Mouse (Mus musculus): ENCODE measurements around the gene Prmt8. TPM values are rescaled to one million over a fixed set of nuclear protein-coding genes. Genes with fewer than 3 reads are reported as not detected.

The Prmt8 gene
- polyA plus RNA-seq (2015; fragmentation: Nextera tagmentation; extraction: Ambion mirVana) = 0.06 and 0.08 TPM in 2 replicates

DNA sequence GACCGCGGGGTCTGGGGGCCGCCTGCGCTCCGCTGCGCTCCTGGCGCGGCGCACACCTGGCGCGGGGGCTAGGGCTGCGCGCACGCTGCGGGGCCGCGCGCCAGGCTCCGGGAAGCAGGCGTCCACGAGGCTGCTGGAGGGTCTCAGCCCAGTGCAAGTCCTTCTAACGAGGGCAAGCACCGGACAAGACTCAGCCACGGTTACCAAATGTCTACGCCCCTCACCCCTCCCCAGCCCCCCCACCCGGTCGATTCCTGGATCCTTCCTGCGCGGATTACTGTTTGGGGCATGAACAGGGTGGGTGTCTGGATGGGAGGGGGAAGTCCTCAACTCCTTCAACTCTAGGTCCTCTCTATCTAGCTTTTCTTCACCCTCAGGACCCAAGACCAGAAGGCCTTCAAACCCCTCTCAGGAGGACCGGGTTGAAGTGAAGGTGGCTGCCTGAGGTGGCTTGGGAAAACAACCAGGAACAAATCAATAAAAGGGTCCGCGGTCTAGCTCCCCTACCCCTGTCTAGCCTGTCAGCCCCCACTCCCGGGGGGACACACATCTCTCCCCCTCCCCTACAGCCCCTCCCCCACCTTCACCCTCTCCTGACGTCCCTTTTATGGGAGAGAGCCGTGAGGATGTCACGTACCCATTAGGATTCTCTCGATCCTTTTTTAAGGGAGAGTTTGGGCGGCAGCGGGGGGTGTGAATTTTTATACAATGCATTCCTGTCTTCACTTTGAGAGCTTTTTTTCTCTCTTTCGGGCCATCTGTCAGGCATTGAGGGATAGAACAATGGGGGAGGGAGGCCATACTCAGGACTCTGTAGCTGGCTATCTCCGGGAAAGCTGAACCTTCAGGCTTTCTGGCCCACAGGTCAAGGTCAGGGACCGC lies at the start of gene Prmt8:
Gene Prmt8 (minus strand): TSS at position 198 of the 882 bp plus-strand sequence.
- peaks cover 63% of the 10 kb centered on the region for H3K27me3 ChIP-seq (replicated peaks)
- 0 out of 2 replicates have a peak, but pooled peaks have one; percentile 6 for ATAC-seq
- no peak within 1 kb of the TSS for H3K27ac ChIP-seq
- H3K9ac ChIP-seq = no peak within 1 kb of the TSS
- no peaks in the 10 kb centered on the region for H3K9me3 ChIP-seq
- peaks cover 23% of the 10 kb centered on the region for H3K4me1 ChIP-seq (replicated peaks)
- H3K36me3 ChIP-seq = no peaks in the 10 kb centered on the region
- under 1% methylated on average over 42 of the region's 42 CpGs for WGBS
- H3K4me3 ChIP-seq (replicated peaks) = peak within 1 kb of the TSS; percentile 37
- H3K4me2 ChIP-seq (replicated peaks) = peak within 1 kb of the TSS; percentile 74

DNA sequence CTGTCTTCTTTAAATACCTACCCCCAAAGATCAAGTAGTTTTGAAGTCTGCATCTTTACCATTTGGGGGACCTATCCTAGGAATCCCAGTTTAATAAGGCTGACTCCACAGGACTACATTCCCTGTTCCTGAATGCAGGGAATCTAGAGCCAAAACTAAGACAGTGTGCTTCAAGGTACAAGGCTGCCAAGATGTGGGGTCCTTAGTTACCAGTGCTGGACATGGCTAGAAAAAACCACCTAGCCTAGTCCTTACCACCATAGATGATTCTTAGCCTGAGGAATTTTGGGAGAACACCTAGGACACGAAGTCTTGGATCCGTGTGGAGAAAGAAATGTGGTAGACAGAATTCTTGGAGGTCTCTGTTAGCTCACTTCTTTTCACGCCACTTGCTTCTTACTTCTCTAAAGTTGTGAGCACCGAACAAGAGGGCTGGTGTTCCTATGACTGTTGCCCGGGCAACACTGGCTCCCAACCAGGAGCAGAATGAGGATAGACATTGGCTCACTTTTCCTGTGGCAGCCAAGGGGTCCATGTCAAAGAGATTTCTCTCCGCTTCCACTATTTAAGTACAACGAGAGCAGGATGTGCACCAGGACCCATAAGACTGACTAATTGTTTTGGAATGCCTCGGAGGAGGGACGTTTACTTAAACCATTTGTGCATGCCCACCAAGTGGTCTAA lies 33.9 kb upstream of the Prmt8 start:
- Histone ChIP-seq H3K27me3 (replicated peaks) (no peaks in the 10 kb centered on the region), H3K4me3 (replicated peaks) (no peak overlapping the region), H3K4me1 (replicated peaks) (no peaks in the 10 kb centered on the region), H3K27ac (no peak overlapping the region), H3K9ac (no peak overlapping the region), H3K9me3 (no peaks in the 10 kb centered on the region), H3K36me3 (no peaks in the 10 kb centered on the region), H3K4me2 (replicated peaks) (no peak overlapping the region)
- 68% methylated on average over 9 of the region's 9 CpGs for WGBS
- no peak for ATAC-seq

DNA sequence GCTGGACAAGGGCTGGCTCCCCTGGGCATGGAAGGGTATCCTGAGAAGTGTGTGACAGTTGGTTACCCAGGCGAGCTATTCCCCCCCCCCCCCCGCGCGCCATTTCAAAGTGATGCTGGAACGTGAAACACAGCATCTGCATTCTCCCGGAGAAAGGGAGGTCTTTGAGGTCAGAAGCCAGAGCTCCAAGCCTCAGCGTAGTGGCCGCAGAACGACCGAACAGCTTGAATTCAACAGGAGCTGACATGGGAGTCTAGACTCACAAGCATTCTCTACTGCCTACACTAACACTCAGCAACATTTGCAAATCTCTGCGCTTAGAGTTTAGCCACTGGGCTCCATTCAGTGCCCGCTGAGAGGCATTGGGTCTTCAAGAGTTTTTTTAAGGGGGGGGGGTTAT lies 32.9 kb upstream of the Prmt8 start:
- Histone ChIP-seq H3K4me3 (replicated peaks) (no peak overlapping the region), H3K36me3 (no peaks in the 10 kb centered on the region), H3K9me3 (no peaks in the 10 kb centered on the region), H3K9ac (no peak overlapping the region), H3K4me2 (replicated peaks) (no peak overlapping the region), H3K4me1 (replicated peaks) (no peaks in the 10 kb centered on the region), H3K27me3 (replicated peaks) (no peaks in the 10 kb centered on the region), H3K27ac (no peak overlapping the region)
- ATAC-seq = no peak
- WGBS = 76% methylated on average over 12 of the region's 12 CpGs

DNA sequence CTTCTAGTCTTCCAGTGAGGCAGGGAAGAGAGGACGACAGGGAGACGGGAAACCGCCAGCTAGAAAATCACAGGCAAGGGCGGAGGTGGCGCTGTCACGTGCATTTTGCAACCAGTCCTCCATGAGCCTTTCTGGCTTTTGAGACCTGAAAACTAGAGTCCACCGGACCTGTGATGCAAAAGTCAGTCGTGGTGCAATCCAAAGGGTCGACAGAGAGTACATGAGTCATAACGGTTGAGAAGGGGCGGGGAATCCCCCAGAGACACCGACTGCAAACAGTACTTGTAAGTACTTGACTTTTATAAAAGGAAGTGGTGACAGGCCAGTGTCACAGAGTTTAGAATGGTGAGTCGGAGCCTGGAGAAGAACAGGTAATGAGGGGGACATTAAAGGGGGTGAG lies 20.8 kb upstream of the Prmt8 start:
- no peak overlapping the region for H3K9ac ChIP-seq
- no peak overlapping the region for H3K4me2 ChIP-seq (replicated peaks)
- no peaks in the 10 kb centered on the region for H3K27me3 ChIP-seq (replicated peaks)
- no peak overlapping the region for H3K4me3 ChIP-seq (replicated peaks)
- H3K4me1 ChIP-seq (replicated peaks) = no peaks in the 10 kb centered on the region
- H3K27ac ChIP-seq = no peak overlapping the region
- no peak for ATAC-seq
- no peaks in the 10 kb centered on the region for H3K9me3 ChIP-seq
- WGBS = 59% methylated on average over 13 of the region's 13 CpGs
- no peaks in the 10 kb centered on the region for H3K36me3 ChIP-seq

DNA sequence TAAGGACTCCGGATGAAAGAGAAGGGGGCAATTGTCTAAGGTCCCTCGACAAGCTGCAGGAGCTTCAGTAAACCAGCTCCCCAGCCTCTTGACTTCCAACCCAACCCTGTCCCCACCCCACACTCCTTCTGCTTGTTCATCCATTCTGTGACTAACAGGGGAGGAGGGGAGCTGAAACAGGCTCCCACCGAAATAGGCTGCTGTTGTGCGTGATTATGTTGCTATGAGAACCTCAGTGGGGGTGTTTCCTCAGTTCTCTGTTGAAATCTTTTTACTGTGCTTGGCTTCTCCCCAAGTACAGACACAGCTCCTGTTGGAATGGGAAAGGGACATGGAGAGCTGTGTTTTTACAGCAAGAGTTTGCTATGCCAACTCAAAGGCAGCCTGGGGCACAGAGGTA lies 1.5 kb upstream of the Prmt8 start:
- WGBS = 42% methylated on average over 4 of the region's 4 CpGs
- no peak for ATAC-seq

DNA sequence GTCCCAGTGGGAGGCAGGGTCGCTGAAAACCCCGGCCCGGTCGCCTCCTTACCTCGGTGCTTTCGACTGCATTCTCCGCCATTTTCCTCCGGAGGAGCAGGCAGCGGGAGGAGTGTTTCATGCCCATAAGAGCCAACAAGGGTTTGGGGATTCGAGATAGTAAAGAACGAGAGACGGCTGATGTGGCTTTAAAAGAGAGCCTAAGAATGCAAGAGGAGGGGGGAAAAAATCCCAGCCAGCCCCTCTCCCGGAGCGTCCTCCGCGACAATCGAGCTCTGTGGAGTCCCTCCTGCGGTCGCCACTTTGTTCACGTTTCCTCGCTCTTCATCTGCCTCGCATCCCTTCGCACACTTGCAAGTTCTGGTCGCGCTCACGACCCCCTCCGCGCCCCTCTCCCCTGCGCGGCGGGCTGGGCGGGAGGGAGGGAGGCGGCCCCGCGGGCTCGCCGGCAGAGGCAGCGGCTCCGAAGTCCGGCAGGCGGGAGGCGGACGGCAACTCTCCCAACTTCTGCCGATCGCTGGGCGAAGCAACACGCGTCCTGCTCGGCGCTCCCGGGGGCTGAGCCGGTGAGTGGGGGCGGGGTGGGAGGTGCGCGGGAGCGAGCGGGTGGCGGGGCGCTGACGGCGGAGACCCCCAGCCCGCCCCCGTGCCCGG lies 524 bp downstream of the Prmt8 start:
- Histone ChIP-seq H3K36me3 (no peaks in the 10 kb centered on the region), H3K27ac (no peak overlapping the region), H3K9ac (no peak overlapping the region), H3K4me2 (replicated peaks) (peak overlapping the region; percentile 74), H3K4me3 (replicated peaks) (peak overlapping the region; percentile 37), H3K4me1 (replicated peaks) (peaks cover 23% of the 10 kb centered on the region), H3K27me3 (replicated peaks) (peaks cover 63% of the 10 kb centered on the region), H3K9me3 (no peaks in the 10 kb centered on the region)
- no peak for ATAC-seq
- under 1% methylated on average over 60 of the region's 64 CpGs for WGBS

More for the DNA sequence above, 1.5 kb upstream of the Prmt8 start:
- no peak overlapping the region for H3K27ac ChIP-seq
- no peak overlapping the region for H3K4me3 ChIP-seq (replicated peaks)
- peaks cover 59% of the 10 kb centered on the region for H3K27me3 ChIP-seq (replicated peaks)
- no peaks in the 10 kb centered on the region for H3K36me3 ChIP-seq
- no peaks in the 10 kb centered on the region for H3K9me3 ChIP-seq
- no peak overlapping the region for H3K4me2 ChIP-seq (replicated peaks)
- H3K9ac ChIP-seq = no peak overlapping the region
- H3K4me1 ChIP-seq (replicated peaks) = peaks cover 23% of the 10 kb centered on the region

DNA sequence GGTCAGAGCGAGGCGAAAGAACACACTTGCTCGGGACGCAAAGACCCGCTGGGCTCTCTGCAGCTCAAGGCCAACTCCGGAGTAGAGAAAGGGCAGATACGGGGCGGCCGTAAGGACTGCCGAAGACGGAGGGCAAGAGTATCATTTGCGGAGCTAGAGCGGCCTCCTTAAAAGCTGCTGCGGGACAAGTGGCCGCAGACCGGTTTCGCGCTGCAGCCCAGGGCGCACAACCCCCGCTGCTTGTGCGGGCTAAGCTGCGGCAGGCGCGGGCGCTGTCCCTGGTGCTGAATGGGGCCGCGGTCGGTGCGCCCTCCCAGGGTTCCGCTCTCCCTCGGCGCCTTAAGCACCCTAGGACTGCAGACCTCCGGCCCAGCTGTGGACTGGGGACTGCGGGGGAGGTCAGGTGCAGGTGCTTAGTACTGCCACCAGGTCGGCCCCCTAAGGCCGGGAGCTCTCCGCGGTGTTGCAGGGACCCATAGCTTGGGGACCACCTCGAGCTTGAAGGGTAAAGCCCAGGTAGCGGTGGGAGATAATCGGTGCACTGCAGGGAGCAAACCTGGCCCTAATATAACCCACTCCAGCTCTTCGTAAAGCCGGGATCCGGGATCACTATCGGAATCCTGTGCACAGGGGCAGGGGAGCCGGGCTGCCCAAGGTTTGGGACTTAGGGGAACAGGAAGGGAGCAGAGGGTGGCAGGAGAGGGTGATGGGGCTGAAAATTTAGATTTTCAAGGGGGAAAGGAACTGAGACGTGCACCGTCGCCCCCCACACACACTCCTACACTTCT lies 1.4 kb downstream of the Prmt8 start:
- H3K9ac ChIP-seq = no peak overlapping the region
- WGBS = under 1% methylated on average over 49 of the region's 49 CpGs
- H3K4me1 ChIP-seq (replicated peaks) = peaks cover 23% of the 10 kb centered on the region

DNA sequence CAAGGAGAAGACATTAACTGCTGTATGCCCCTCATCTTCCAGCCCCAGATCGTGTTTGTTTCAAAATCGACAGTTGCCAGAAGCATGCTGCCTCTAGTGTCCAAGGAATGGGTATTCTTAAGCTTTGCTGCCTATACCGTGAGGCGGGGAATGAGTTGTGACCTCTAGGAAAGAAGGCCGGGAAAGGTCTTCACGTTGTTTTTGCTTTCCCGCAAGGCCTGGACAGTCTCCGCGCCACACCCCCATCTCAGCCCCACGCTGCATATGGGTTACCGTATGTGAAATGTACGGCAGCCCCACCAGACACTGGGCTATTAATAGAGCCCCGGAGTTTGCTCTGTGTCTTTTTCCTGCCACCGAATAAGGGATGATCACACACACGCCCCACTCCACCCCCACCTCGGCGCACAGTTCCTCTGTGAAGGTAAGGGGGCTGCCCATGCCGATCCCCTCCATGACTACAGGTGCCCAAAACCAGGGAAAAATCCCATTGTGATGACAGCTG lies 2.0 kb downstream of the Prmt8 start:
- ATAC-seq = no peak; the same call in 1 of the 2 replicates
- H3K4me1 ChIP-seq (replicated peaks) = peaks cover 23% of the 10 kb centered on the region
- H3K27me3 ChIP-seq (replicated peaks) = peaks cover 66% of the 10 kb centered on the region
- peak overlapping the region; percentile 74 for H3K4me2 ChIP-seq (replicated peaks)
- no peak overlapping the region for H3K27ac ChIP-seq
- 2% methylated on average over 18 of the region's 18 CpGs for WGBS
- H3K9ac ChIP-seq = no peak overlapping the region
- no peaks in the 10 kb centered on the region for H3K36me3 ChIP-seq
- no peaks in the 10 kb centered on the region for H3K9me3 ChIP-seq
- peak overlapping the region; percentile 18; the same call in 1 of the 2 replicates for H3K4me3 ChIP-seq (replicated peaks)

More for the DNA sequence above, 1.4 kb downstream of the Prmt8 start:
- peak overlapping the region; percentile 18; the same call in 1 of the 2 replicates for H3K4me3 ChIP-seq (replicated peaks)
- no peaks in the 10 kb centered on the region for H3K36me3 ChIP-seq
- H3K27me3 ChIP-seq (replicated peaks) = peaks cover 66% of the 10 kb centered on the region
- peak overlapping the region; percentile 74 for H3K4me2 ChIP-seq (replicated peaks)
- no peaks in the 10 kb centered on the region for H3K9me3 ChIP-seq
- no peak overlapping the region for H3K27ac ChIP-seq
- peak; percentile 67 for ATAC-seq

DNA sequence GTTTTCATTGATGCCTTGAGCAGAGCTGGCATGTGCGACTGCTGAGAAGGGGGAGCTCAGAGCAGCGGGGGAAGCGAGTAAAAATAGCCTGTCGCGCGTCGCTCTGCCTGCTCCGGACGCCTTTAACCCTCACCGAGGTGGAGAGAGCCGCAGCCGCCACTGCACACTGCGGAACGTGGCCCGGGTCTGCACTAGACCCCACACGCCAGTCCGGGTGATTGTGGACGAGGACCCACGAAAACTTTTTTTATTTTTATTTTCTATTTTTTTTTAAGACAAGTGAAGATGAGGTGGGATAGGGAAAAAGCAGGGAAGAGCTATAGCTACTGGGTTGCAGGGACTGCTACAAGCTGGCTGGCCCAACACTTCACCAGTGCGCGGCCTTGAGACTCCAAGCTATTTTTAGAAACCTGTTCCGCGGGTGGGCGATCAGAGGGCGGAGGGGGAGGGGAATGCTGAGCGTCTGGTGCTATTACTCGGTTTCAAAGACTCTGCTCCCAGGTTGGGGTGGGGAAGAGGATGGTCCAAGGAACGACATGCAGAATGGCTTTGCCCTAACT lies 2.6 kb downstream of the Prmt8 start:
- WGBS = 2% methylated on average over 28 of the region's 28 CpGs
- no peak overlapping the region for H3K4me3 ChIP-seq (replicated peaks)
- peaks cover 63% of the 10 kb centered on the region for H3K27me3 ChIP-seq (replicated peaks)

DNA sequence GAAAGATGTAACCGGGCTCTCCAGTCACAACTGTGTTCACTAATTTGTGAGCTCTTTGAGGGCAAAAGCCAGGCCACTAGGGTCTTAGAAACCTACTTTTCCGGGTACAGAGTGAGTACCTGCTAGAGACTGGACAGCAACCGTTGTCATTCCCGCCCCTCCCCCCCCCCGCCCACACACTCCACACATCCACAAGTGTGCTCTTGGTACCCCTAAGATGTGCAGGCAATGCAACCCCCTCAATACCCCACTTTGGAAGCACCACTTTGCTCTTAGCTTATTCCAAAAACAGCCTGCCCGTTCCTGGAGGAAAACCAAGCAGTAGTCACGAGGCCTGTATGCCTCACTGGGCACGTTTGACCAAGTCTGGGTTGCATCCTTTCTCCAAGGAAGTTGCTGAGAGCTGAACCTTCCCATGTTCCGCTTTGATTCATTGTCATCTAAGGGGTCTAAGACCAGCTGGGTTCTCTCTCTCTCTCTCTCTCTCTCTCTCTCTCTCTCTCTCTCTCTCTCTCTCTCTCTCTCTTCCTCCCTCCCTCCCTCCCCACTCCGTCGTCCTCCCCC lies 3.1 kb downstream of the Prmt8 start:
- Histone ChIP-seq H3K4me3 (replicated peaks) (no peak overlapping the region), H3K4me1 (replicated peaks) (peaks cover 23% of the 10 kb centered on the region), H3K9ac (no peak overlapping the region), H3K9me3 (no peaks in the 10 kb centered on the region), H3K27me3 (replicated peaks) (peaks cover 58% of the 10 kb centered on the region), H3K36me3 (no peaks in the 10 kb centered on the region), H3K4me2 (replicated peaks) (peak overlapping the region; percentile 74), H3K27ac (no peak overlapping the region)
- no peak for ATAC-seq
- WGBS = 8% methylated on average over 9 of the region's 11 CpGs

More for the DNA sequence above, 2.6 kb downstream of the Prmt8 start:
- H3K4me2 ChIP-seq (replicated peaks) = peak overlapping the region; percentile 74
- no peak overlapping the region for H3K9ac ChIP-seq
- no peaks in the 10 kb centered on the region for H3K36me3 ChIP-seq
- no peak for ATAC-seq
- H3K27ac ChIP-seq = no peak overlapping the region
- peaks cover 23% of the 10 kb centered on the region for H3K4me1 ChIP-seq (replicated peaks)
- no peaks in the 10 kb centered on the region for H3K9me3 ChIP-seq

DNA sequence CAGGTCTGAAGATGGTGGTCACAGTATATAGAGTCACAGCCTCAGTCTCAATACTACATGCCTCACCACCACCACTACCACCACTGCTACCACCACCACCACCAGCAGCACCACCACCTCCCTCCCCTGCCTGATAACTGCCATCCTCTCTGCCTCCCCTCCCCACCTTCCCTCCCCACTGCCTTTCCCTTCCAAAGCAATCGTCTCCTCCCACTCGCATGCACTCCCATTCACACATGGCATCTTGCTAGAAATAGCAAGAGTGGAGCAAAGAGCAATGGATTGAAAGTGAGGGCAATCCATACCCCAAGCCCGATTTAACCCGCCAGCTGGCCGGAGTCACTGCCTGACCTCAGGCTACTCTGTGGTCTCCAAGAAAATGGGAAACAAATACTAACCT lies 3.7 kb downstream of the Prmt8 start:
- peaks cover 53% of the 10 kb centered on the region for H3K27me3 ChIP-seq (replicated peaks)
- H3K4me3 ChIP-seq (replicated peaks) = no peak overlapping the region
- no peak overlapping the region for H3K27ac ChIP-seq
- 39% methylated on average over 5 of the region's 5 CpGs for WGBS
- no peak for ATAC-seq
- no peaks in the 10 kb centered on the region for H3K9me3 ChIP-seq
- no peak overlapping the region for H3K4me2 ChIP-seq (replicated peaks)
- H3K4me1 ChIP-seq (replicated peaks) = peaks cover 23% of the 10 kb centered on the region
- no peaks in the 10 kb centered on the region for H3K36me3 ChIP-seq
- H3K9ac ChIP-seq = no peak overlapping the region

Data from intestine, embryonic 15.5 days (tissue).